Mouse (Mus musculus): Measurements from ENCODE around the gene Sema4b. TPM values are rescaled to one million over a fixed set of nuclear protein-coding genes. Genes with fewer than 3 reads are reported as not detected.

Gene Sema4b
- polyA plus RNA-seq, 1 experiment from 2014 or later: 55.3 TPM

DNA sequence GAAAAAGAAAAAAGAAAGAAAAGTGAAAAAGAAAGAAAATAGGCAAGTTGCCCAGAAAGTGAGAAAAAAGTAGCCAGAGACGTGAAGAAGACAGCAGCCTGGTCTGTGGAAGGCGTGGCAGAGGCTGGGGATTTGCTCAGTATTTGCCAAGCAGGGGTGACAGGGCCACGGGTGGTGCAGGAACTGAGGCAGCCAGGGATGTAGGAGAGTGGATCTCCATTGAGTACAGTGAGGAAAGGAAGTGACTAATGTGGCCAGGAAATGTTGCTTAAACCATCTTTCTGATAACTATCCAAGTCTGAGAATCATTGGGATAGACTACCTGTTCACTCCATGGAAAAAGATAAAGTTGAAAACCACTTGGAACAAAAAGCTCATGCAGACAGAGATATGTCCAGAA, 10.5 kb upstream of the Sema4b start:
- ChIA-PET POLR2A (no interaction called here), CTCF (interaction anchor here (1.0 to 1.1 kb wide), 2 partner anchors 10 to 11 kb away, joined by 3 read pairs; no protein-coding TSS in a partner anchor)
- in situ Hi-C loops (cut with MboI; ENCODE audit: low pct_unique_long_range_greater_than_20kb): no loop called here
- no peak for DNase-seq (ENCODE audit: low read depth, low spot score)
- ATAC-seq: no peak
- TF ChIP-seq CTCF (IDR thresholded peaks at IDR 0.05): no peak
- H3K27me3 ChIP-seq: no peaks in the 10 kb centered on the region

DNA sequence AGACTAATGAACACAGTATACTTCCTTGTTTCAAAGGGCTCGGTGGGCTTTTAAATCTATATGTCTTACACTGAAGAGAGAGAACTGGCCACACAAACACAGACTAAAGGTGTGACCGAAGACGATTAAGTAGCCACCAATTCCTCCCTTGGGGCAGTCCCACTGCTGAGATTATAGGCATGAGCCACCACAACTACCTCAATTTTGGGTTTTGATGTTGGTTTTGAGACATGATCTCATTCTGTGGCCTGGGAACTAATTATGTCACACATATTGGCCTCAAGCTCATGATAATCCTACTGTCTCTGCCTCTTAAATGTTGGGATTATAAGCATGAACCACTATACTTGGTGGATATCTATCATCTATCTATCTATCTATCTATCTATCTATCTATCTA, 9.2 kb upstream of the Sema4b start:
- in situ Hi-C loops (cut with MboI; ENCODE audit: low pct_unique_long_range_greater_than_20kb): no loop called here
- POLR2A ChIA-PET: no interaction called here
- no peak for ATAC-seq
- H3K27me3 ChIP-seq: no peaks in the 10 kb centered on the region
- no peak for TF ChIP-seq CTCF (IDR thresholded peaks at IDR 0.05)
- DNase-seq (ENCODE audit: low read depth, low spot score): no peak
- CTCF ChIA-PET: no interaction called here

DNA sequence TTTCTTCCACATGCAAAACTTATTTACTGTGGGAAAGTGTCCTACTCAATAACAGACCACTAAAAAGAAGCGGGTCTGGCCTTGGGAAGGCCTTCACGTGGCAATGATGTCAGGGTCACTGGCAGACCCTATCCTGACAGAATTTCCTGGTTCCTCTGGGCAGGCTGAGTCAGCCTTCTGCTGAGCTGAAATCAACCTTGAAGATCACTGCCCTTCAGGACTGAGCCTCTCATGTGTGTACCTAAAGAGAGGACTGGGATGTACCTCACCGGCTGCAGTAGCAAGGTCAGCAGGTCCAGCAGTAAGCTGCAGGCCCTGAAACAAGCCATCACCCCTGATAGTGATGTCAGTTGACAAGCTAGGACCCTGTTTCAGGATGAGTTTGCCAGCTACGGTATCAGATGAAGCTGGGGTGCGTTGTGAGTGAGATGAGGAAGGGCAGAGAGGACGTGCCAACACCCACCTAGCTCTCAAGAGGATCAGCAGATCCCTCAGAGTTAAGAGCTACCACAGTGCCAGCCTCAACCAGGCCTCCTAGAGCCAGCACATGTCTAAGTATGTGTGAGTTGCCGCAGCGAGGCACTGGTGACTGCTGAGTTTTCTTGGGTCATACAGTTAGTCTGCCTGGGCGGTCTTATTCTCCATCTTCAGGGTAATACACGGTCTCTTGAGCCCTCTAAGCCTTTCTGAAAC, 8.5 kb upstream of the Sema4b start:
- in situ Hi-C loops (cut with MboI; ENCODE audit: low pct_unique_long_range_greater_than_20kb): no loop called here
- CTCF ChIA-PET: interaction anchor here (1.0 kb wide), 1 partner anchor 22 kb away, joined by 3 read pairs; no protein-coding TSS in a partner anchor
- POLR2A ChIA-PET: no interaction called here

GRCm38 (mm10) chr7:80179327-80179726, 7.3 kb upstream of the Sema4b start:
- ChIA-PET CTCF (no interaction called here), POLR2A (no interaction called here)
- ATAC-seq (no peak), DNase-seq (ENCODE audit: low read depth, low spot score) (no peak)
- TF ChIP-seq CTCF (IDR thresholded peaks at IDR 0.05): no peak
- in situ Hi-C loops (cut with MboI; ENCODE audit: low pct_unique_long_range_greater_than_20kb): no loop called here
- H3K27me3 ChIP-seq: no peaks in the 10 kb centered on the region

More for the DNA sequence above, 8.5 kb upstream of the Sema4b start:
- DNase-seq (ENCODE audit: low read depth, low spot score) (no peak), ATAC-seq (no peak)
- no peaks in the 10 kb centered on the region for H3K27me3 ChIP-seq
- no peak for TF ChIP-seq CTCF (IDR thresholded peaks at IDR 0.05)

DNA sequence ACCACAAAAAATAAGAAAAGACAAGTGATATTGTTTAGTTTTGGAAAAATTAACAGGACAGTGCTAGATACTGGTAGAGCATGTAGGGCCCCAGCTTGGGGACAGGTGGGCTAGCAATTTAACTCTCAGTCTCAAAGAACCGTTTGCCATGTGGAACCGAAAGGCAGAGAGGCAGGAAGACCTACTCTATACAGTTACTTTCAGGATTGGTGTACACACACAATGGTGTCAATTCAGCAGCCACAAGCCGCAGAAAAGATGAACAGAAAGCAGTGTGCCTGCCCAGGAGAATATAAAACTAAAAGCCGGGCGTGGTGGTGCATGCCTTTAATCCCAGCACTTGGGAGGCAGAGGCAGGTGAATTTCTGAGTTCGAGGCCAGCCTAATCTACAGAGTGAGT, 6.9 kb upstream of the Sema4b start:
- H3K27me3 ChIP-seq: no peaks in the 10 kb centered on the region
- ChIA-PET CTCF (no interaction called here), POLR2A (no interaction called here)
- in situ Hi-C loops (cut with MboI; ENCODE audit: low pct_unique_long_range_greater_than_20kb): no loop called here
- TF ChIP-seq CTCF (IDR thresholded peaks at IDR 0.05): no peak
- no peak for DNase-seq (ENCODE audit: low read depth, low spot score)
- no peak for ATAC-seq

DNA sequence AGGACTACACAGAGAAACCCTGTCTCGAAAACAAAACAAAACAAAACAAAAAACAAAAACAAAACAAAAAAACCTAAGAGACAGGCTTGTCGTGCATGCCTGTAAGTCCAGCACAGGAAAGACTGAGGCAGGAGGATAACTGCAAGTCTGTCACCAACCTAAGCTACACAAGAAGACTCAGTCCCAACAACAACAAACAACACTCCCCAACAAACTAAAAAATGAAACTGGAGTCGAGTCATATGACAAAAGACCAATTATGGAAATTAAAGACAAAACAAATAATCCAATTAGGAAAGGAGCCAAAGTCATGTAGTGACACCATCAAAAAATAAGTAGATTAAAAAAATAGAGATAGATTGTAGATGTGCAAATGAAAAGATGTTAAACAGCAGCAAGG, 6.4 kb upstream of the Sema4b start:
- no peak for ATAC-seq
- ChIA-PET POLR2A (no interaction called here), CTCF (interaction anchor here (1.1 kb wide), 1 partner anchor 14 kb away, joined by 3 read pairs; no protein-coding TSS in a partner anchor)
- in situ Hi-C loops (cut with MboI; ENCODE audit: low pct_unique_long_range_greater_than_20kb): no loop called here
- TF ChIP-seq CTCF (IDR thresholded peaks at IDR 0.05): no peak
- DNase-seq (ENCODE audit: low read depth, low spot score): no peak
- H3K27me3 ChIP-seq: no peaks in the 10 kb centered on the region

DNA sequence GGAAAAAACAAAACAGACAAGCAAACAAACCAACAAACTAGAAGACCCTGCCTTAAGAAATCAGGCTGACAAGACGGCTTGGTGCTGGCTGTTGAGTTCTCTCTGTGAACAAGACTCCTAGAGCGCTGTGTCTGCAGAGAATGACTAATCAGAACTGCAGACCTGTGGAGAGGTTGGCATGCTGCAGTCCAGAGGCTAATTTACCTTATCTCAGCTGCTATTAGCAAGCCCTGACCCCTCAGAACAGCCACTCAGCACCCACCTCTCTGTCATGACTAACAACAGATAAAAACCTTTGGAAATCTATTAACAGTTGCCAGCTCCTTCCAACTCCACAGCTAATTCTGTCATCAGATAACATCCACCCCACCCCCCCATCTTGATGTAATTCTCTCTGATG, 5.6 kb upstream of the Sema4b start:
- no peak for TF ChIP-seq CTCF (IDR thresholded peaks at IDR 0.05)
- DNase-seq (ENCODE audit: low read depth, low spot score) (no peak), ATAC-seq (no peak)
- ChIA-PET POLR2A (no interaction called here), CTCF (interaction anchor here (1.1 kb wide), 1 partner anchor 14 kb away, joined by 3 read pairs; no protein-coding TSS in a partner anchor)
- no peaks in the 10 kb centered on the region for H3K27me3 ChIP-seq
- in situ Hi-C loops (cut with MboI; ENCODE audit: low pct_unique_long_range_greater_than_20kb): no loop called here

- POLR2A ChIA-PET: no interaction called here
- ATAC-seq: no peak
- in situ Hi-C loops (cut with MboI; ENCODE audit: low pct_unique_long_range_greater_than_20kb): no loop called here
- TF ChIP-seq CTCF (IDR thresholded peaks at IDR 0.05): no peak
- no peaks in the 10 kb centered on the region for H3K27me3 ChIP-seq
- CTCF ChIA-PET: no interaction called here
- no peak for DNase-seq (ENCODE audit: low read depth, low spot score)
Observed at GRCm38 (mm10) chr7:80182139-80182538, 4.5 kb upstream of the Sema4b start.

DNA sequence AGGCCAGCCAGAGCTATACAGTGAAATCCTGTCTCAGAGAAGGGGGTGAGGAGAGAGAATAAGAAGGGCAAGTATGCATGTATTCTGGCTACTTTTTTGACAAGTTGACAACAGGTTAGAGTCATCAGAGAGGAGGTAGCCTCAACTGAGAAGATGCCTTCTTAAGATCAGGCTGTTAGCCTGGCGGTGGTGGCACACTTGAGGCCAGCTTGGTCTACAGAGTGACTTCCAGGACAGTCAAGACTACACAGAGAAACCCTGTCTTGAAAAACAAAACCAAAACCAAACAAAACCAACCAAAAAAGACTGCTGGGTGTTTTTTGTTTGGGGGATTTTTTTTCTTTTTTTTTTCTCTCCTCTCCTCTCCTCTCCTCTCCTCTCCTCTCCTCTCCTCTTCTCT, 3.2 kb upstream of the Sema4b start:
- no peaks in the 10 kb centered on the region for H3K27me3 ChIP-seq
- in situ Hi-C loops (cut with MboI; ENCODE audit: low pct_unique_long_range_greater_than_20kb): no loop called here
- no peak for TF ChIP-seq CTCF (IDR thresholded peaks at IDR 0.05)
- ChIA-PET CTCF (interaction anchor here (1.0 kb wide), 1 partner anchor 23 kb away, joined by 3 read pairs; no protein-coding TSS in a partner anchor), POLR2A (interaction anchor here (0.6 kb wide), 1 partner anchor 322 kb away, joined by 7 read pairs; no protein-coding TSS in a partner anchor)
- ATAC-seq (no peak), DNase-seq (ENCODE audit: low read depth, low spot score) (no peak)

GRCm38 (mm10) chr7:80183969-80184368, 2.7 kb upstream of the Sema4b start:
- POLR2A ChIA-PET: interaction anchor here (0.6 kb wide), 1 partner anchor 322 kb away, joined by 7 read pairs; no protein-coding TSS in a partner anchor
- ATAC-seq: no peak
- no peak for DNase-seq (ENCODE audit: low read depth, low spot score)
- no peak for TF ChIP-seq CTCF (IDR thresholded peaks at IDR 0.05)
- CTCF ChIA-PET: interaction anchor here (2.4 kb wide), 1 partner anchor 17 kb away, joined by 10 read pairs; no protein-coding TSS in a partner anchor
- in situ Hi-C loops (cut with MboI; ENCODE audit: low pct_unique_long_range_greater_than_20kb): no loop called here
- H3K27me3 ChIP-seq: no peaks in the 10 kb centered on the region

GRCm38 (mm10) chr7:80184551-80184950, 2.1 kb upstream of the Sema4b start:
- TF ChIP-seq CTCF (IDR thresholded peaks at IDR 0.05): no peak
- ChIA-PET POLR2A (no interaction called here), CTCF (interaction anchor here (1.1 to 2.4 kb wide), 4 partner anchors 11 to 23 kb away, joined by 3 to 10 read pairs (median 6); no protein-coding TSS in a partner anchor)
- H3K27me3 ChIP-seq: no peaks in the 10 kb centered on the region
- no peak for ATAC-seq
- DNase-seq (ENCODE audit: low read depth, low spot score): no peak
- in situ Hi-C loops (cut with MboI; ENCODE audit: low pct_unique_long_range_greater_than_20kb): no loop called here

Measured in Patski (cell line).